Mouse (Mus musculus): ENCODE data around the gene Scaf8. TPM values are rescaled to one million over a fixed set of nuclear protein-coding genes. Genes with fewer than 3 reads are reported as not detected.
"Not testable (repeated sequence)": the region's sequence is repeated elsewhere in the genome, so short reads cannot be mapped to it uniquely, and the experiment has no call there.

Gene Scaf8
- polyA plus RNA-seq, 1 experiment = 15.4 TPM

- H3K4me3 ChIP-seq; H3K27me3 ChIP-seq (ENCODE audit: control insufficient read depth, insufficient read depth, insufficient read length); H3ac ChIP-seq (ENCODE audit: control insufficient read depth, insufficient read length); H3K36me3 ChIP-seq (ENCODE audit: control insufficient read depth, insufficient read depth); H3K79me2 ChIP-seq (ENCODE audit: control insufficient read depth, insufficient read depth): not testable (repeated sequence)
- TF ChIP-seq MYOD1 (IDR thresholded peaks at IDR 0.05; ENCODE audit: control insufficient read depth in 1 of 3, insufficient read length in 2 of 3, low read depth in 2 of 3) (peak in 2 of 3 experiments; percentile 34 to 67), MYOG (IDR thresholded peaks at IDR 0.05; ENCODE audit: control insufficient read depth in 1 of 3, insufficient read depth in 1 of 3, insufficient read length in 2 of 3, low read depth in 2 of 3) (peak in 2 of 3 experiments; percentile 13 to 71)
- peak overlapping the region; percentile 46 for H3K4me2 ChIP-seq (ENCODE audit: low read depth)
These were observed 65.7 kb downstream of the Scaf8 start for GRCm38 (mm10) chr17:3180425-3180945.

GRCm38 (mm10) chr17:3195483-3195882 is 80.7 kb downstream of the Scaf8 start:
- peak; percentile 66; the same call in 1 of the 2 replicates for TF ChIP-seq CEBPB (IDR thresholded peaks at IDR 0.05; ENCODE audit: insufficient read depth, poor library complexity, severe bottlenecking)

GRCm38 (mm10) chr17:3200328-3200727 is 85.6 kb downstream of the Scaf8 start:
- peak in 2 of 3 experiments; percentile 25 to 54 for TF ChIP-seq MYOD1 (IDR thresholded peaks at IDR 0.05; ENCODE audit: control insufficient read depth in 1 of 3, insufficient read length in 2 of 3, low read depth in 2 of 3)
- TF ChIP-seq MYOG (IDR thresholded peaks at IDR 0.05; ENCODE audit: control insufficient read depth in 1 of 3, insufficient read depth in 1 of 3, insufficient read length in 2 of 3, low read depth in 2 of 3) = peak in 1 of 3 experiments; percentile 66
- no peak for TF ChIP-seq POLR2AphosphoS2 (IDR thresholded peaks at IDR 0.05; ENCODE audit: insufficient read length, low read depth)
- TF ChIP-seq TCF12 (IDR thresholded peaks at IDR 0.05; ENCODE audit: insufficient read depth, poor library complexity, severe bottlenecking) = peak; percentile 20
- Histone ChIP-seq H3ac (ENCODE audit: control insufficient read depth, insufficient read length) (no peak overlapping the region), H3K27me3 (ENCODE audit: control insufficient read depth, insufficient read depth, insufficient read length) (no peaks in the 10 kb centered on the region), H3K4me3 (no peak overlapping the region), H3K4me2 (ENCODE audit: low read depth) (peak overlapping the region; percentile 65), H3K36me3 (ENCODE audit: control insufficient read depth, insufficient read depth) (peaks cover 17% of the 10 kb centered on the region), H3K79me2 (ENCODE audit: control insufficient read depth, insufficient read depth) (peaks cover 27% of the 10 kb centered on the region)

More at GRCm38 (mm10) chr17:3195483-3195882, 80.7 kb downstream of the Scaf8 start:
- peaks cover 47% of the 10 kb centered on the region for H3K36me3 ChIP-seq (ENCODE audit: control insufficient read depth, insufficient read depth)
- not testable (repeated sequence) for H3K27me3 ChIP-seq (ENCODE audit: control insufficient read depth, insufficient read depth, insufficient read length); H3K79me2 ChIP-seq (ENCODE audit: control insufficient read depth, insufficient read depth); H3ac ChIP-seq (ENCODE audit: control insufficient read depth, insufficient read length); H3K4me2 ChIP-seq (ENCODE audit: low read depth); H3K4me3 ChIP-seq

GRCm38 (mm10) chr17:3203916-3204315 is 89.1 kb downstream of the Scaf8 start:
- Histone ChIP-seq H3K4me2 (ENCODE audit: low read depth) (no peak overlapping the region), H3ac (ENCODE audit: control insufficient read depth, insufficient read length) (no peak overlapping the region), H3K4me3 (no peak overlapping the region), H3K36me3 (ENCODE audit: control insufficient read depth, insufficient read depth) (no peaks in the 10 kb centered on the region), H3K27me3 (ENCODE audit: control insufficient read depth, insufficient read depth, insufficient read length) (no peaks in the 10 kb centered on the region), H3K79me2 (ENCODE audit: control insufficient read depth, insufficient read depth) (peaks cover 33% of the 10 kb centered on the region)
- TF ChIP-seq TCF12 (IDR thresholded peaks at IDR 0.05; ENCODE audit: insufficient read depth, poor library complexity, severe bottlenecking) (no peak), MYOG (IDR thresholded peaks at IDR 0.05; ENCODE audit: control insufficient read depth in 1 of 3, insufficient read depth in 1 of 3, insufficient read length in 2 of 3, low read depth in 2 of 3) (no peak)

- no peak overlapping the region for H3ac ChIP-seq (ENCODE audit: control insufficient read depth, insufficient read length)
- H3K79me2 ChIP-seq (ENCODE audit: control insufficient read depth, insufficient read depth) = peaks cover 35% of the 10 kb centered on the region
- H3K27me3 ChIP-seq (ENCODE audit: control insufficient read depth, insufficient read depth, insufficient read length) = no peaks in the 10 kb centered on the region
- no peak overlapping the region for H3K4me3 ChIP-seq
- H3K36me3 ChIP-seq (ENCODE audit: control insufficient read depth, insufficient read depth) = no peaks in the 10 kb centered on the region
- no peak overlapping the region for H3K4me2 ChIP-seq (ENCODE audit: low read depth)
- TF ChIP-seq SRF (IDR thresholded peaks at IDR 0.05; ENCODE audit: control insufficient read depth, insufficient read length, low read depth) = no peak
- TF ChIP-seq CEBPB (IDR thresholded peaks at IDR 0.05; ENCODE audit: insufficient read depth, poor library complexity, severe bottlenecking) = peak; percentile 81
These were observed 90.1 kb downstream of the Scaf8 start for GRCm38 (mm10) chr17:3204826-3205405.

GRCm38 (mm10) chr17:3206527-3207398 is 92.0 kb downstream of the Scaf8 start:
- H3K4me2 ChIP-seq (ENCODE audit: low read depth) = no peak overlapping the region
- H3K36me3 ChIP-seq (ENCODE audit: control insufficient read depth, insufficient read depth) = no peaks in the 10 kb centered on the region
- TF ChIP-seq MYOD1 (IDR thresholded peaks at IDR 0.05; ENCODE audit: control insufficient read depth in 1 of 3, insufficient read length in 2 of 3, low read depth in 2 of 3) (no peak), POLR2AphosphoS2 (IDR thresholded peaks at IDR 0.05; ENCODE audit: insufficient read length, low read depth) (no peak), POLR2A (IDR thresholded peaks at IDR 0.05; ENCODE audit: insufficient read length, low read depth) (no peak), E2F4 (IDR thresholded peaks at IDR 0.05; ENCODE audit: insufficient read depth) (no peak), TCF3 (IDR thresholded peaks at IDR 0.05; ENCODE audit: insufficient read length, low read depth) (no peak), USF1 (IDR thresholded peaks at IDR 0.05; ENCODE audit: low read depth) (no peak), MYOG (IDR thresholded peaks at IDR 0.05; ENCODE audit: control insufficient read depth in 1 of 3, insufficient read depth in 1 of 3, insufficient read length in 2 of 3, low read depth in 2 of 3) (no peak), REST (IDR thresholded peaks at IDR 0.05; ENCODE audit: insufficient read depth, insufficient read length) (no peak)
- H3ac ChIP-seq (ENCODE audit: control insufficient read depth, insufficient read length) = no peak overlapping the region
- no peak overlapping the region for H3K4me3 ChIP-seq
- no peaks in the 10 kb centered on the region for H3K27me3 ChIP-seq (ENCODE audit: control insufficient read depth, insufficient read depth, insufficient read length)
- peaks cover 35% of the 10 kb centered on the region for H3K79me2 ChIP-seq (ENCODE audit: control insufficient read depth, insufficient read depth)
